Mouse (Mus musculus): ENCODE measurements around the gene Tmem33. TPM values are rescaled to one million over a fixed set of nuclear protein-coding genes. Genes with fewer than 3 reads are reported as not detected.

Tmem33 gene
- polyA plus RNA-seq, 1 experiment from 2014 or later, result 127 TPM

DNA sequence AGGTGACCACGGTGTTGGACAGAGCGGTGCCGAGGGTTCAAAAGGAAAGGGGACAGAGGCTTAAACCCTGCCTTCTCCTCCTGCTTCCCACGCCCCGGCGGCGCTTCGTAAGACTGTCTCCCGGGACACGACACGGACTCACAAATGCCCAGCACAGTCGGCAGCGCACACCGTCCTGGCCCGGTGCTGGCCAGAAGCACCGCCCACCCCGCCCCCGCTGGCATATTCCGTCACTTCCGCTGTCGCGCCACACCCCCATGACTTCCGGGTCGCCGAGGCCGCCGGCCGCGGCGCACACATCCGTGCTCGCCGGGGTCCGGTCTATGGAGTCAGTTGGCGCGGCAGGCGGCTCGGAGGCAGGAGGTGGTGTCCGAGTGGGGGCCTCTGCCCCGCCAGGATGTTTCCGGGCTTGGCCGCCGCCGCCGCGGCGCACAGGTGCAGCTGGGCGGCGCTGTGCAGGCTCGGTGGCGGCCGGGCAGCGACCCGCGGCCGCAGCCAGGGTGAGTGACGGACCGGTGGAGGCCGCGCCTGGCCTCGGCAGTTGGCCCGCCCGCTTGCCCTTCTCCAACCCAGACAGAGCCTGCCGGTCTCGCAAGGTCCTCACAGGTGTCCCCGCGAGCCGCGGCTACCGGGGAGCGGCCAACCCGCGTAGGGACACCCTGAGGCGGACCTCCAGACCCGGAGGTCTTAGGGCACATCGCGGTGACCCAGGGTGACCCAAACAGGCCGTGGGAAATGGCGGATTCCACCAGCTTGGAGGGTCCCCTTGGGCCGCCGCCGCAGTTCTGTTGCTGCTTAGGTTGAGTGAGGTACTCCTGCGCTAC is 46.5 kb downstream of the Tmem33 start, which contains the start of gene Slc30a9:
TSS of gene Slc30a9 (plus strand) at position 258 of the 824 bp plus-strand sequence.
- no peaks in the 10 kb centered on the region for H3K27me3 ChIP-seq (replicated peaks; ENCODE audit: control insufficient read depth, insufficient read depth, low read length)
- ATAC-seq, result peak; percentile 98
- H3K4me3 ChIP-seq (ENCODE audit: low read length), result peak within 1 kb of the TSS; percentile 98
- H3K9ac ChIP-seq (ENCODE audit: low read depth, low read length), result peak within 1 kb of the TSS; percentile 96
- WGBS, result under 1% methylated on average over 83 of the region's 83 CpGs
- peak within 1 kb of the TSS; percentile 55 for H3K4me2 ChIP-seq (ENCODE audit: low read depth, low read length)
- H3K36me3 ChIP-seq (ENCODE audit: control insufficient read depth, insufficient read depth, low read length), result no peaks in the 10 kb centered on the region
- no peaks in the 10 kb centered on the region for H3K9me3 ChIP-seq (ENCODE audit: control insufficient read depth, low read length)
- peaks cover 6% of the 10 kb centered on the region for H3K4me1 ChIP-seq (ENCODE audit: control insufficient read depth, insufficient read depth, low read length)
- peak within 1 kb of the TSS; percentile 78 for H3K27ac ChIP-seq (ENCODE audit: low read length)

DNA sequence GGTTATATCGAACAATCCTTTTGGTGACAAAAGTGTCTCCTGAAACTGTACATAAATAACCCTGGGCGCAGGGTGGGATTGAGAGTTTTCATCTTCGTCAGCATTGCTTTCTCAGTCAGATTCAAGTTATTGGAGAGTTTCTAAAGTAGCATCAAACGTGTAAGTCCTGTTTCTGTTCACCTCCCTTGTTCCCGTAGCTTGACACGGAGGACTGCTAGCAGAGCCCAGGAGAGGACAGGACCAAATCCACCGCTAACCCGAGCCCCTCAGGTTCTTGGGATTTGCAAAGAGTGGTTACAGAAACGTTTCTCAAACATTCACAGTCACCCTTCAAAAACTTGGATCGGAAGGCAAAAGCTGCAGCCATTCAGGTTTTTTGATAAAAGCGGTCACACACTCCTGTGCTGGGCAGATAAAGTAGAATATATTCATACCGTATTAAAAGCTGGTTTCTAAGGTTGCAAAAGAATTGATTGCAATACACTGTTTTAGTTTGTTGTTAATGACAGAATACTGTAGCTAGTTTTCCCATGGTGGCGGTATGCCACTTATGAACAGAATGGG is 47.4 kb downstream of the Tmem33 start:
- Histone ChIP-seq H3K9me3 (ENCODE audit: control insufficient read depth, low read length) (no peaks in the 10 kb centered on the region), H3K4me2 (ENCODE audit: low read depth, low read length) (peak overlapping the region; percentile 55), H3K36me3 (ENCODE audit: control insufficient read depth, insufficient read depth, low read length) (no peaks in the 10 kb centered on the region), H3K27me3 (replicated peaks; ENCODE audit: control insufficient read depth, insufficient read depth, low read length) (no peaks in the 10 kb centered on the region), H3K4me3 (ENCODE audit: low read length) (peak overlapping the region; percentile 98), H3K4me1 (ENCODE audit: control insufficient read depth, insufficient read depth, low read length) (peaks cover 6% of the 10 kb centered on the region), H3K9ac (ENCODE audit: low read depth, low read length) (peak overlapping the region; percentile 96), H3K27ac (ENCODE audit: low read length) (no peak overlapping the region)
- ATAC-seq, result no peak
- 28% methylated on average over 13 of the region's 13 CpGs for WGBS

DNA sequence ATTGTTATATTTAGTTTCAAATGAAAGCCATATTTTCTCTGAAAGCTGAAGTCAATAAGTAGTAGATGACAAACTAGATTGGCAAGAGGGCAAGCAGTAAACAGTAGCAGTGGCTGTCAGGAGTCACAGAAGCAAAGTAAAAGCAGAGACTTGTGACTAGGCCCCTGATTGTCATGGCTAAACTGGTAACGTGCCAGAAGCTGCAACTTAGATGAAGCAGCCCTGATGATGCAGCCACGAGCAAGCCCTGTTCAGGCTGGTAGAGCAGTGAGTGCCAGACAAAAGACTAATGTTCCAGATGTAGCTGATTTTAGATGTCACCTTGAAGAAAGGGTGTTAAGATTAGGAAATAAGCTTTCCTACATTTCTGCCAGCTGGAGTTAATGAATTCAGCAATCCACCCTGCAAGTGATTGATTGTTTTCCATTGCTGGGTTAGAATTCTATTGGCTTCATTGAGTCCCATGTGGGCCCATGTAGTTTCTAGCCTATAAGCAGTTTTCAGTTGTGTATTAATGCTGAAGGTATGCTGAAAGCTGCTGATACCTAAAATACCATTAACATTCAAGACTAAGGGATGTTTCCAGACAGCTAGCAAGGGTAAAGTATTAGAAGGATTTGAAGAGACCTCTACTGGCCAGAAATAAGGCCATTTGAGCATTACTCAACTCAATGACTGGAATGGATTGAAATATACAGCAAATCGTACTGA is 51.6 kb downstream of the Tmem33 start:
- H3K36me3 ChIP-seq (ENCODE audit: control insufficient read depth, insufficient read depth, low read length), result no peaks in the 10 kb centered on the region
- H3K4me2 ChIP-seq (ENCODE audit: low read depth, low read length), result no peak overlapping the region
- 82% methylated on average over 3 of the region's 3 CpGs for WGBS
- no peaks in the 10 kb centered on the region for H3K27me3 ChIP-seq (replicated peaks; ENCODE audit: control insufficient read depth, insufficient read depth, low read length)
- H3K9me3 ChIP-seq (ENCODE audit: control insufficient read depth, low read length), result no peaks in the 10 kb centered on the region
- no peak overlapping the region for H3K27ac ChIP-seq (ENCODE audit: low read length)
- H3K4me1 ChIP-seq (ENCODE audit: control insufficient read depth, insufficient read depth, low read length), result peaks cover 6% of the 10 kb centered on the region
- no peak overlapping the region for H3K4me3 ChIP-seq (ENCODE audit: low read length)
- no peak overlapping the region for H3K9ac ChIP-seq (ENCODE audit: low read depth, low read length)
- ATAC-seq, result no peak

DNA sequence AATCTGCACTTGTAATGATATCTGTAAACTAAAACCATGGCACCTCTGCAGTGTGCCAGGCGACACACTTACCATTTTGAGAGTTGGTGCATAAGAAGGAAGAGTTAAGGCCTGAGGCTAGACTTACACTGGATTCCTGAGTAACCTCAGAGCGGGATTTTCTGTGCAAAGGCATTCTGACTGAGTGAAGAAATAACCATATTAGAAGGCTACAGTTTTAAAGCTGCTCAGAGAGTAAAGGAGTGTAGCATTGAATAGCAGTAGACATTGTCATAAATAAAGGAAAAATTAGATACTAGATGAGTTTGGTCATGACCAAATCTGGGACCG is 52.1 kb downstream of the Tmem33 start:
- no peak overlapping the region for H3K9ac ChIP-seq (ENCODE audit: low read depth, low read length)
- 93% methylated on average over 3 of the region's 3 CpGs for WGBS
- H3K4me3 ChIP-seq (ENCODE audit: low read length), result no peak overlapping the region
- no peak for ATAC-seq
- no peak overlapping the region for H3K4me2 ChIP-seq (ENCODE audit: low read depth, low read length)
- H3K27me3 ChIP-seq (replicated peaks; ENCODE audit: control insufficient read depth, insufficient read depth, low read length), result no peaks in the 10 kb centered on the region
- peaks cover 6% of the 10 kb centered on the region for H3K4me1 ChIP-seq (ENCODE audit: control insufficient read depth, insufficient read depth, low read length)
- no peak overlapping the region for H3K27ac ChIP-seq (ENCODE audit: low read length)
- H3K9me3 ChIP-seq (ENCODE audit: control insufficient read depth, low read length), result no peaks in the 10 kb centered on the region
- no peaks in the 10 kb centered on the region for H3K36me3 ChIP-seq (ENCODE audit: control insufficient read depth, insufficient read depth, low read length)

DNA sequence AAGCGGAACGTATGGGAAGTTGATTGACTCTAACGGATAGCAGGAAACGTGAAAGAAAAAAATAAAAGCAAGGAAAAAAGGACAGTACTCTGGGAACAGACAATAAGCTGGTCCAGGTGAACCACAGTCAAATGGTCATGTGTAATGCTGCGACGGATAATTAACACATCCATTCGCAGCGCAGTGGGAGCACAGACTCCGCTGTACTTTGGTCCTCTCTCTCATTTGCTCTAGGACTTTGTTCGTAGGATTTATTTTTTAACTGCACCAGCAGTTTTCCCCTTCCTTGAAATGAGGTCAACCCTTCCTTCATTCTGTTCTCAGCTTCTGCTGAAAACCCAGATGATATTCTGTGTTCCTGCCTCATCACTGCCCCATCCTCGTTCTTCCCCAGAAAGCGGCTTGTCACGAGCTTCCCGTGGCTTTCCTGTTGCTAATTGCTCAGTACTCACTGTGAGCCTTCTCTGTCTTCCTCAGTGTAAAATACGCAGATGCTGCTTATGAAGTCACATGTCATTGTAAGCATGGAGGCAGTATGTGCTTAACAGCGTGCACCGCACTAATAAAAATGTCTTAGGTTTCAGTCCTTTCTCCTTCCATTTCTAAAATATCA is 61.4 kb downstream of the Tmem33 start:
- Histone ChIP-seq H3K27ac (ENCODE audit: low read length) (no peak overlapping the region; the same call in 1 of the 2 replicates), H3K4me2 (ENCODE audit: low read depth, low read length) (no peak overlapping the region), H3K4me1 (ENCODE audit: control insufficient read depth, insufficient read depth, low read length) (no peaks in the 10 kb centered on the region), H3K36me3 (ENCODE audit: control insufficient read depth, insufficient read depth, low read length) (0 out of 2 replicates have a peak, but pooled peaks cover 3% of the 10 kb centered on the region), H3K9me3 (ENCODE audit: control insufficient read depth, low read length) (no peaks in the 10 kb centered on the region), H3K27me3 (replicated peaks; ENCODE audit: control insufficient read depth, insufficient read depth, low read length) (no peaks in the 10 kb centered on the region), H3K9ac (ENCODE audit: low read depth, low read length) (no peak overlapping the region), H3K4me3 (ENCODE audit: low read length) (no peak overlapping the region)
- 86% methylated on average over 17 of the region's 17 CpGs for WGBS
- ATAC-seq, result peak; percentile 56

DNA sequence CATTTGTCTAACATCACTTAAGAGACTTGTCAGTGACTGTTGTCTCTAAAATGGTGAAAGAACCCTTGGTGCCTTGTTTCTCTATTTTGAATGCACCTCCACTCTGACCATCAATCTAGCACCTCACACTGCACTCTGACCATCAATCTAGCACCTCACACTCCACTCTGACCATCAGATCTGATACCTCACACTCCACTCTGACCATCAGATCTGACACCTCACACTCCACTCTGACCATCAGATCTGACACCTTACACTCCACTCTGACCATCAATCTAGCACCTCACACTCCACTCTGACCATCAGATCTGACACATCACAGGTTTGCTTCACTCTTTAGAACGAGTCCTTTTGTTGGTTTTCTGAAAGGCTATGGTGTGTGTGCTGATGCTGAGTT is 63.7 kb downstream of the Tmem33 start:
- 41% methylated on average over 1 of the region's 1 CpGs for WGBS
- no peak overlapping the region for H3K4me3 ChIP-seq (ENCODE audit: low read length)
- no peak for ATAC-seq
- H3K4me2 ChIP-seq (ENCODE audit: low read depth, low read length), result no peak overlapping the region
- no peaks in the 10 kb centered on the region for H3K27me3 ChIP-seq (replicated peaks; ENCODE audit: control insufficient read depth, insufficient read depth, low read length)
- H3K27ac ChIP-seq (ENCODE audit: low read length), result no peak overlapping the region
- H3K9me3 ChIP-seq (ENCODE audit: control insufficient read depth, low read length), result no peaks in the 10 kb centered on the region
- H3K9ac ChIP-seq (ENCODE audit: low read depth, low read length), result no peak overlapping the region
- H3K36me3 ChIP-seq (ENCODE audit: control insufficient read depth, insufficient read depth, low read length), result no peaks in the 10 kb centered on the region
- no peaks in the 10 kb centered on the region for H3K4me1 ChIP-seq (ENCODE audit: control insufficient read depth, insufficient read depth, low read length)

DNA sequence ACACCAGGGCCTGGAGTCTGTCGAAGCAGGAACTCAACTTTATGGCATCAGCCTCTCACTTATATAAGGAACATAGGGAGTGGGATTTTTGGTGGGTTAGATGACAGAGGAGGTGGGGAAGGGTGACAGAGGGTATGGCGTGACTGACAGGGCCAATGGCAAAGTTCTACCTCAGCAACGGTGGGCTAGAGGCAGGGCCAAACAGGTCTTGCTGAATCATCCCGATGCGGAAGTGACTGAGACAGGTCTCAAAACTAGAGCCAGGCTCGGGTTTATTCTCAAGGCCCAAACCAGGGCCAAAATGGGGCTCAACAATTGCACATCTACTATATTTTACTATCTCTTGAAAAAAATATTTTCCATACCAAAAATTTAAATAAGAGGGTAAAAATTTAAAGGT is 80.4 kb downstream of the Tmem33 start:
- Histone ChIP-seq H3K27ac (ENCODE audit: low read length) (no peak overlapping the region), H3K9ac (ENCODE audit: low read depth, low read length) (no peak overlapping the region), H3K36me3 (ENCODE audit: control insufficient read depth, insufficient read depth, low read length) (peaks cover 8% of the 10 kb centered on the region; the same call in 1 of the 2 replicates), H3K4me2 (ENCODE audit: low read depth, low read length) (no peak overlapping the region), H3K27me3 (replicated peaks; ENCODE audit: control insufficient read depth, insufficient read depth, low read length) (no peaks in the 10 kb centered on the region), H3K4me3 (ENCODE audit: low read length) (no peak overlapping the region), H3K9me3 (ENCODE audit: control insufficient read depth, low read length) (no peaks in the 10 kb centered on the region), H3K4me1 (ENCODE audit: control insufficient read depth, insufficient read depth, low read length) (no peaks in the 10 kb centered on the region)
- 94% methylated on average over 6 of the region's 6 CpGs for WGBS
- ATAC-seq, result no peak

Data from intestine, embryonic 16.5 days (tissue).